Mouse (Mus musculus) embryonic facial prominence, embryonic 15.5 days (tissue): ENCODE measurements around the gene Cap1. TPM values are rescaled to one million over a fixed set of nuclear protein-coding genes. Genes with fewer than 3 reads are reported as not detected.
A peak's percentile ranks its signal among the peaks of the same experiment; 100 is the strongest.

Experiments
- ATAC-seq: fragments of 200-750 bp; cut with Nextera tagmentation; 2 replicates; pipeline ENCODE4 v1.8.0; 2017; ENCODE audit warnings: low read depth, moderate TSS enrichment; ENCODE audit not compliant: insufficient number of reproducible peaks, low FRiP score, low TSS enrichment
- H3K27ac ChIP-seq: fragments of 300-500 bp; sonication (generic); replicated peaks from 2 replicates; pipeline ENCODE4 v1.5.1; 2015; ENCODE audit warnings: mild to moderate bottlenecking, inconsistent platforms
- H3K27me3 ChIP-seq: fragments of 300-500 bp; sonication (generic); 2 replicates; pipeline ENCODE4 v1.6.1; 2015; ENCODE audit warnings: inconsistent platforms
- H3K36me3 ChIP-seq: fragments of 300-500 bp; sonication (generic); 2 replicates; pipeline ENCODE4 v1.6.1; 2015; ENCODE audit warnings: mild to moderate bottlenecking, inconsistent platforms
- H3K4me1 ChIP-seq: fragments of 300-500 bp; sonication (generic); 2 replicates; pipeline ENCODE4 v1.6.1; 2015; ENCODE audit warnings: inconsistent platforms
- H3K4me2 ChIP-seq: fragments of 300-500 bp; sonication (generic); replicated peaks from 2 replicates; pipeline ENCODE4 v1.6.1; 2015; ENCODE audit warnings: mild to moderate bottlenecking, inconsistent platforms
- H3K4me3 ChIP-seq: fragments of 300-500 bp; sonication (generic); replicated peaks from 2 replicates; pipeline ENCODE4 v1.5.1; 2015; ENCODE audit warnings: mild to moderate bottlenecking, inconsistent platforms
- H3K9ac ChIP-seq: fragments of 300-500 bp; sonication (generic); 2 replicates; pipeline ENCODE4 v1.6.1; 2015; ENCODE audit warnings: inconsistent platforms
- H3K9me3 ChIP-seq: fragments of 300-500 bp; sonication (generic); replicated peaks from 2 replicates; pipeline ENCODE4 v1.6.1; 2016; ENCODE audit warnings: inconsistent platforms
- WGBS: fragments of 180-500 bp; shearing (Covaris S2); methylation state at CpG from one replicate; pipeline ENCODE4 v1.1.7; 2015; 5-methylcytosine and 5-hydroxymethylcytosine counted together
- polyA plus RNA-seq: library from polyadenylated mRNA; unstranded; fragments of >200 nt; fragmentation: Nextera tagmentation; extraction: Ambion mirVana; gene quantifications from 2 replicates; pipeline ENCODE4 v1.2.1, GENCODE M21; 2015

Gene Cap1
- polyA plus RNA-seq, 1 experiment from 2014 or later = 74.5 TPM

GRCm38 (mm10) chr4:122886579-122887254 lies 861 bp upstream of the Cap1 start:
- 3% methylated on average over 19 of the region's 19 CpGs for WGBS
- H3K4me2 ChIP-seq = peak overlapping the region; percentile 86

GRCm38 (mm10) chr4:122884481-122885340 lies 1.1 kb downstream of the Cap1 start:
- ATAC-seq = no peak
- H3K27ac ChIP-seq = peak overlapping the region; percentile 100
- peak overlapping the region; percentile 82 for H3K4me3 ChIP-seq
- H3K4me2 ChIP-seq = peak overlapping the region; percentile 86
- no peaks in the 10 kb centered on the region for H3K9me3 ChIP-seq
- no peaks in the 10 kb centered on the region for H3K27me3 ChIP-seq
- peak overlapping the region; percentile 78 for H3K9ac ChIP-seq
- peaks cover 30% of the 10 kb centered on the region for H3K4me1 ChIP-seq
- H3K36me3 ChIP-seq = no peaks in the 10 kb centered on the region
- 31% methylated on average over 12 of the region's 12 CpGs for WGBS

More at GRCm38 (mm10) chr4:122886579-122887254, 861 bp upstream of the Cap1 start:
- H3K36me3 ChIP-seq = no peaks in the 10 kb centered on the region
- ATAC-seq = no peak
- peak overlapping the region; percentile 79 for H3K9ac ChIP-seq
- H3K4me3 ChIP-seq = peak overlapping the region; percentile 82
- peaks cover 34% of the 10 kb centered on the region for H3K4me1 ChIP-seq
- peak overlapping the region; percentile 100 for H3K27ac ChIP-seq
- H3K9me3 ChIP-seq = no peaks in the 10 kb centered on the region
- no peaks in the 10 kb centered on the region for H3K27me3 ChIP-seq

GRCm38 (mm10) chr4:122884051-122884450 lies 1.8 kb downstream of the Cap1 start:
- Histone ChIP-seq H3K27ac (peak overlapping the region; percentile 100), H3K4me3 (peak overlapping the region; percentile 82), H3K27me3 (no peaks in the 10 kb centered on the region), H3K4me1 (peaks cover 30% of the 10 kb centered on the region), H3K9me3 (no peaks in the 10 kb centered on the region), H3K36me3 (no peaks in the 10 kb centered on the region), H3K9ac (no peak overlapping the region), H3K4me2 (peak overlapping the region; percentile 86)
- ATAC-seq = no peak
- 51% methylated on average over 2 of the region's 2 CpGs for WGBS

GRCm38 (mm10) chr4:122883294-122883693 lies 2.6 kb downstream of the Cap1 start:
- Histone ChIP-seq H3K27me3 (no peaks in the 10 kb centered on the region), H3K4me3 (no peak overlapping the region), H3K27ac (no peak overlapping the region), H3K9ac (no peak overlapping the region), H3K36me3 (no peaks in the 10 kb centered on the region), H3K9me3 (no peaks in the 10 kb centered on the region), H3K4me1 (peaks cover 30% of the 10 kb centered on the region), H3K4me2 (0 out of 2 replicates have a peak overlapping the region, but pooled peaks have one; percentile 86)
- 87% methylated on average over 3 of the region's 3 CpGs for WGBS
- no peak for ATAC-seq

GRCm38 (mm10) chr4:122882544-122882943 lies 3.3 kb downstream of the Cap1 start:
- WGBS = 78% methylated on average over 3 of the region's 3 CpGs
- Histone ChIP-seq H3K27me3 (no peaks in the 10 kb centered on the region), H3K36me3 (no peaks in the 10 kb centered on the region), H3K9ac (no peak overlapping the region), H3K4me1 (peaks cover 30% of the 10 kb centered on the region), H3K9me3 (no peaks in the 10 kb centered on the region), H3K4me2 (no peak overlapping the region), H3K27ac (no peak overlapping the region), H3K4me3 (no peak overlapping the region)
- ATAC-seq = no peak

GRCm38 (mm10) chr4:122878333-122879070 lies 7.4 kb downstream of the Cap1 start:
- WGBS = 88% methylated on average over 2 of the region's 2 CpGs

GRCm38 (mm10) chr4:122873512-122873911 lies 12.3 kb downstream of the Cap1 start:
- Histone ChIP-seq H3K36me3 (peaks cover 37% of the 10 kb centered on the region), H3K4me2 (no peak overlapping the region), H3K27me3 (no peaks in the 10 kb centered on the region), H3K9ac (no peak overlapping the region), H3K4me1 (no peaks in the 10 kb centered on the region; the same call in 1 of the 2 replicates), H3K4me3 (no peak overlapping the region), H3K27ac (no peak overlapping the region), H3K9me3 (no peaks in the 10 kb centered on the region)
- 86% methylated on average over 4 of the region's 4 CpGs for WGBS
- ATAC-seq = no peak

More at GRCm38 (mm10) chr4:122878333-122879070, 7.4 kb downstream of the Cap1 start:
- Histone ChIP-seq H3K4me3 (no peak overlapping the region), H3K36me3 (no peaks in the 10 kb centered on the region), H3K27me3 (no peaks in the 10 kb centered on the region), H3K4me2 (no peak overlapping the region), H3K27ac (no peak overlapping the region; the same call in 1 of the 2 replicates), H3K9me3 (no peaks in the 10 kb centered on the region), H3K9ac (no peak overlapping the region), H3K4me1 (peaks cover 7% of the 10 kb centered on the region)
- no peak; the same call in 1 of the 2 replicates for ATAC-seq

GRCm38 (mm10) chr4:122873003-122873402 lies 12.9 kb downstream of the Cap1 start:
- H3K36me3 ChIP-seq = peaks cover 42% of the 10 kb centered on the region
- no peak for ATAC-seq
- H3K27me3 ChIP-seq = no peaks in the 10 kb centered on the region
- no peaks in the 10 kb centered on the region; the same call in 1 of the 2 replicates for H3K4me1 ChIP-seq
- no peak overlapping the region for H3K9ac ChIP-seq
- H3K4me2 ChIP-seq = no peak overlapping the region
- H3K9me3 ChIP-seq = no peaks in the 10 kb centered on the region
- 71% methylated on average over 5 of the region's 5 CpGs for WGBS
- no peak overlapping the region for H3K27ac ChIP-seq
- no peak overlapping the region for H3K4me3 ChIP-seq

- no peak overlapping the region for H3K4me2 ChIP-seq
- WGBS = 84% methylated on average over 2 of the region's 2 CpGs
- no peak overlapping the region for H3K4me3 ChIP-seq
- H3K36me3 ChIP-seq = peaks cover 49% of the 10 kb centered on the region
- no peak for ATAC-seq
- H3K27me3 ChIP-seq = no peaks in the 10 kb centered on the region
- no peak overlapping the region for H3K9ac ChIP-seq
- no peaks in the 10 kb centered on the region for H3K9me3 ChIP-seq
- no peaks in the 10 kb centered on the region for H3K4me1 ChIP-seq
- no peak overlapping the region for H3K27ac ChIP-seq
These were observed 13.9 kb downstream of the Cap1 start for GRCm38 (mm10) chr4:122871989-122872388.

- peaks cover 54% of the 10 kb centered on the region for H3K36me3 ChIP-seq
- H3K9me3 ChIP-seq = no peaks in the 10 kb centered on the region
- no peaks in the 10 kb centered on the region for H3K4me1 ChIP-seq
- no peak overlapping the region for H3K4me2 ChIP-seq
- no peak overlapping the region for H3K27ac ChIP-seq
- no peak for ATAC-seq
- no peak overlapping the region for H3K4me3 ChIP-seq
- WGBS = 88% methylated on average over 11 of the region's 11 CpGs
- H3K9ac ChIP-seq = no peak overlapping the region
- H3K27me3 ChIP-seq = no peaks in the 10 kb centered on the region
These were observed 14.6 kb downstream of the Cap1 start for GRCm38 (mm10) chr4:122871269-122871668.

- no peaks in the 10 kb centered on the region for H3K27me3 ChIP-seq
- ATAC-seq = no peak
- H3K4me2 ChIP-seq = no peak overlapping the region
- no peaks in the 10 kb centered on the region for H3K4me1 ChIP-seq
- WGBS = 82% methylated on average over 5 of the region's 5 CpGs
- H3K27ac ChIP-seq = no peak overlapping the region
- H3K4me3 ChIP-seq = no peak overlapping the region
- no peaks in the 10 kb centered on the region for H3K9me3 ChIP-seq
- peaks cover 59% of the 10 kb centered on the region for H3K36me3 ChIP-seq
- H3K9ac ChIP-seq = no peak overlapping the region
These were observed 15.1 kb downstream of the Cap1 start for GRCm38 (mm10) chr4:122870741-122871140.
